Mouse (Mus musculus): Measurements from ENCODE around the gene Bmp6. TPM values are rescaled to one million over a fixed set of nuclear protein-coding genes. Genes with fewer than 3 reads are reported as not detected.

Bmp6 gene
- total RNA-seq (2014; fragmentation: Nextera tagmentation): not detected in 2 replicates
- 0.05 TPM in 1 of 2 replicates, not detected in the other for total RNA-seq (2017)
- not detected in 2 replicates for polyA plus RNA-seq (2012)

- Histone ChIP-seq H3K9me3 (replicated peaks) (peaks cover 16% of the 10 kb centered on the region), H3K36me3 (replicated peaks) (no peaks in the 10 kb centered on the region), H3K4me3 (ENCODE audit: low read depth, low read length) (0 out of 2 replicates have a peak within 1 kb of the TSS, but pooled peaks have one; percentile 7), H3K4me1 (ENCODE audit: insufficient read depth, low read depth, low read length) (no peaks in the 10 kb centered on the region), H3K27me3 (ENCODE audit: insufficient read depth, low read length) (peaks cover 27% of the 10 kb centered on the region; the same call in 1 of the 2 replicates)
- TF ChIP-seq TAL1 (conservative IDR thresholded peaks at IDR 0.05; ENCODE audit: low read depth, low read length) (no peak), GATA1 (IDR thresholded peaks at IDR 0.05; ENCODE audit: borderline replicate concordance, low read length) (no peak), POLR2AphosphoS5 (IDR thresholded peaks at IDR 0.05; ENCODE audit: insufficient replicate concordance, low read depth, low read length) (no peak), GATA2 (IDR thresholded peaks at IDR 0.05; ENCODE audit: borderline replicate concordance, low read depth, low read length) (no peak), CTCF (IDR thresholded peaks at IDR 0.05; ENCODE audit: low read depth, low read length) (no peak)
- ATAC-seq (ENCODE audit: extremely low read depth, insufficient number of reproducible peaks, low FRiP score, poor library complexity, severe bottlenecking) (no peak), DNase-seq (ENCODE audit: low spot score) (no peak)
Measured at GRCm38 (mm10) chr13:38344713-38345430, at the start of gene Bmp6. Bmp6 (plus strand) TSS chr13:38345107.

GRCm38 (mm10) chr13:38296166-38296565, 48.7 kb upstream of the Bmp6 start:
- H3K27me3 ChIP-seq (ENCODE audit: insufficient read depth, low read length): peaks cover 23% of the 10 kb centered on the region
- no peak overlapping the region for H3K4me3 ChIP-seq (ENCODE audit: low read depth, low read length)
- ATAC-seq (ENCODE audit: extremely low read depth, insufficient number of reproducible peaks, low FRiP score, poor library complexity, severe bottlenecking) (no peak), DNase-seq (ENCODE audit: low spot score) (no peak)
- H3K9me3 ChIP-seq (replicated peaks): no peaks in the 10 kb centered on the region
- no peaks in the 10 kb centered on the region for H3K36me3 ChIP-seq (replicated peaks)
- TF ChIP-seq POLR2AphosphoS5 (IDR thresholded peaks at IDR 0.05; ENCODE audit: insufficient replicate concordance, low read depth, low read length) (no peak), GATA2 (IDR thresholded peaks at IDR 0.05; ENCODE audit: borderline replicate concordance, low read depth, low read length) (no peak), TAL1 (conservative IDR thresholded peaks at IDR 0.05; ENCODE audit: low read depth, low read length) (no peak), GATA1 (IDR thresholded peaks at IDR 0.05; ENCODE audit: borderline replicate concordance, low read length) (no peak), CTCF (IDR thresholded peaks at IDR 0.05; ENCODE audit: low read depth, low read length) (no peak)
- H3K4me1 ChIP-seq (ENCODE audit: insufficient read depth, low read depth, low read length): peaks cover 2% of the 10 kb centered on the region; the same call in 1 of the 2 replicates

- Histone ChIP-seq H3K4me1 (ENCODE audit: insufficient read depth, low read depth, low read length) (peaks cover 2% of the 10 kb centered on the region; the same call in 1 of the 2 replicates), H3K36me3 (replicated peaks) (no peaks in the 10 kb centered on the region), H3K4me3 (ENCODE audit: low read depth, low read length) (no peak overlapping the region), H3K9me3 (replicated peaks) (no peaks in the 10 kb centered on the region), H3K27me3 (ENCODE audit: insufficient read depth, low read length) (peaks cover 19% of the 10 kb centered on the region)
- ATAC-seq (ENCODE audit: extremely low read depth, insufficient number of reproducible peaks, low FRiP score, poor library complexity, severe bottlenecking): no peak
- no peak for TF ChIP-seq GATA1 (IDR thresholded peaks at IDR 0.05; ENCODE audit: borderline replicate concordance, low read length)
- TF ChIP-seq CTCF (IDR thresholded peaks at IDR 0.05; ENCODE audit: low read depth, low read length): no peak
- no peak for TF ChIP-seq POLR2AphosphoS5 (IDR thresholded peaks at IDR 0.05; ENCODE audit: insufficient replicate concordance, low read depth, low read length)
- TF ChIP-seq TAL1 (conservative IDR thresholded peaks at IDR 0.05; ENCODE audit: low read depth, low read length): no peak
- TF ChIP-seq GATA2 (IDR thresholded peaks at IDR 0.05; ENCODE audit: borderline replicate concordance, low read depth, low read length): no peak
- no peak for DNase-seq (ENCODE audit: low spot score)
Measured at GRCm38 (mm10) chr13:38296601-38297000, 48.3 kb upstream of the Bmp6 start.

- DNase-seq (ENCODE audit: low spot score): no peak
- ATAC-seq (ENCODE audit: extremely low read depth, insufficient number of reproducible peaks, low FRiP score, poor library complexity, severe bottlenecking): no peak
- Histone ChIP-seq H3K4me1 (ENCODE audit: insufficient read depth, low read depth, low read length) (no peaks in the 10 kb centered on the region), H3K4me3 (ENCODE audit: low read depth, low read length) (no peak overlapping the region), H3K36me3 (replicated peaks) (no peaks in the 10 kb centered on the region), H3K27me3 (ENCODE audit: insufficient read depth, low read length) (peaks cover 12% of the 10 kb centered on the region), H3K9me3 (replicated peaks) (no peaks in the 10 kb centered on the region)
- no peak for TF ChIP-seq POLR2AphosphoS5 (IDR thresholded peaks at IDR 0.05; ENCODE audit: insufficient replicate concordance, low read depth, low read length)
- TF ChIP-seq CTCF (IDR thresholded peaks at IDR 0.05; ENCODE audit: low read depth, low read length): no peak
- TF ChIP-seq GATA1 (IDR thresholded peaks at IDR 0.05; ENCODE audit: borderline replicate concordance, low read length): no peak
- no peak for TF ChIP-seq GATA2 (IDR thresholded peaks at IDR 0.05; ENCODE audit: borderline replicate concordance, low read depth, low read length)
- TF ChIP-seq TAL1 (conservative IDR thresholded peaks at IDR 0.05; ENCODE audit: low read depth, low read length): no peak
Measured at GRCm38 (mm10) chr13:38311125-38311524, 33.8 kb upstream of the Bmp6 start.

DNA sequence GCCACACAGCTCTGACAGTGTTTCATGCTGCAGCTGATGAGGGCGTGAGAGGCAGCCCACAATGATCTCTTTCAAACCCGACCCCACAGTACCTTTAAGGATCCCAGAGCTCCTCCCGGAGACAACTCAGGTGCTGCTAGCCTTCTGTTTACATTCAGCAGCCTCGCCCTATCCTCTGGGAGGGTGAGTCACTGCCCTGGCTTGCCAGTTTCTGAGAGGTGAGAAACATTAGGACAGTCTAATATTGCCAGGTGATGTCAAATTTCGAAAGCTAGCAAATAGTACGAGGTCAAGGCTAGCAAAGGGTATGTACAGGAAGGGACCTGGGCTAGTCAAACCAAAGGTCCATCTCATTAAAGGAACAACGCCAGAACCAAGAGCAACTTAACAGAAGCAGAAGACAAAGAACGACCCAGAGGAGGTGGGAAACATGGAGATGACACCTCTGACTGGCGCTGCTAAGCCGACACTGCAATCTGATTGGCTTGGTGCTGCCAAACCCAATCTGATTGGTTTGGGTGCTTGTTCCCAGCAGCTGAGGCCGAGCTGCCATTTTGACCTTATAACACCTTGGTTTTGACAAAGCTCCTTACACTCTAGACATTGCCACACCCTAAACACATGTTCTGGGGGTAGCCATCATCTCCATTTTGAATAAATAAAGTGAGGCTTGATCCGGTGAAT, 32.4 kb upstream of the Bmp6 start:
- H3K4me1 ChIP-seq (ENCODE audit: insufficient read depth, low read depth, low read length): no peaks in the 10 kb centered on the region
- no peak overlapping the region for H3K4me3 ChIP-seq (ENCODE audit: low read depth, low read length)
- no peaks in the 10 kb centered on the region for H3K36me3 ChIP-seq (replicated peaks)
- no peak for ATAC-seq (ENCODE audit: extremely low read depth, insufficient number of reproducible peaks, low FRiP score, poor library complexity, severe bottlenecking)
- no peak for DNase-seq (ENCODE audit: low spot score)
- TF ChIP-seq GATA2 (IDR thresholded peaks at IDR 0.05; ENCODE audit: borderline replicate concordance, low read depth, low read length): no peak
- TF ChIP-seq POLR2AphosphoS5 (IDR thresholded peaks at IDR 0.05; ENCODE audit: insufficient replicate concordance, low read depth, low read length): no peak
- no peak for TF ChIP-seq GATA1 (IDR thresholded peaks at IDR 0.05; ENCODE audit: borderline replicate concordance, low read length)
- no peak for TF ChIP-seq TAL1 (conservative IDR thresholded peaks at IDR 0.05; ENCODE audit: low read depth, low read length)
- no peak for TF ChIP-seq CTCF (IDR thresholded peaks at IDR 0.05; ENCODE audit: low read depth, low read length)
- H3K9me3 ChIP-seq (replicated peaks): no peaks in the 10 kb centered on the region
- peaks cover 7% of the 10 kb centered on the region for H3K27me3 ChIP-seq (ENCODE audit: insufficient read depth, low read length)

DNA sequence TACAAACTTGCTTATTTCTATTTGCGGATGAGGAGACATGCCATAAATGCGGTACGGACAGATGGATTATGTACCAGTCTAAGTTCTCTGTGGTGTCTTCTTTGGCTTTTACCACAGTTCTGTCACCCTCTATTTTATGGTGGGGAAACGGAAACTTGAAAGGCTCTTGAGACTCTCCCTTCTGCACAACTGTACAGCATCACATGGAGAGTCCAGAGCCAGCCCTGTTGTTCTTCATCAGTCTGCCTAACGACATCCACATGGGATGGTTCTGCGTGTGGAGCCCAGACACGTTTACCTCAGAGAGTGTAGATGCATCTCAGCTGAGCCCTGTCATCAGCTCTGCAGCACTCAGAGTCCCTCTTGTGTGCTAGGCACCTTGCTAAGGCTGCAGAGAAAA, 30.3 kb upstream of the Bmp6 start:
- no peak for TF ChIP-seq POLR2AphosphoS5 (IDR thresholded peaks at IDR 0.05; ENCODE audit: insufficient replicate concordance, low read depth, low read length)
- no peak for TF ChIP-seq GATA2 (IDR thresholded peaks at IDR 0.05; ENCODE audit: borderline replicate concordance, low read depth, low read length)
- TF ChIP-seq GATA1 (IDR thresholded peaks at IDR 0.05; ENCODE audit: borderline replicate concordance, low read length): no peak
- TF ChIP-seq CTCF (IDR thresholded peaks at IDR 0.05; ENCODE audit: low read depth, low read length): no peak

More for the DNA sequence above, 30.3 kb upstream of the Bmp6 start:
- H3K27me3 ChIP-seq (ENCODE audit: insufficient read depth, low read length): peaks cover 7% of the 10 kb centered on the region; the same call in 1 of the 2 replicates
- DNase-seq (ENCODE audit: low spot score) (no peak), ATAC-seq (ENCODE audit: extremely low read depth, insufficient number of reproducible peaks, low FRiP score, poor library complexity, severe bottlenecking) (no peak)
- no peak overlapping the region for H3K4me3 ChIP-seq (ENCODE audit: low read depth, low read length)
- no peaks in the 10 kb centered on the region for H3K9me3 ChIP-seq (replicated peaks)
- no peaks in the 10 kb centered on the region for H3K4me1 ChIP-seq (ENCODE audit: insufficient read depth, low read depth, low read length)
- H3K36me3 ChIP-seq (replicated peaks): no peaks in the 10 kb centered on the region

Data from G1E (cell line).